Comparison of ENCODE assay signal across 14 mouse cellular contexts in genomic region chr15:83046730-83047129, GRCm38 (mm10).
"Had no signal": no experiment of that assay in that cellular context is flagged by ENCODE, and none has a peak within 500 bp of the region (broad histone marks: within the 10 kb centered on the region; RNA-seq: fewer than 3 reads in every experiment).

No protein-coding gene starts in this region.

- H3K9me3 ChIP-seq: neural tube, embryonic 15.5 days had no signal

- H3K27ac ChIP-seq: neural tube, embryonic 13.5 days; neural tube, embryonic 15.5 days; stomach, embryonic 15.5 days; stomach, postnatal 0 days had no signal

- DNase-seq: retina, postnatal 1 day; right cerebral cortex, adult 18-20 months; right cerebral cortex, postnatal 14 days; right cerebral cortex, postnatal 25 days; right cerebral cortex, postnatal 4 days; spleen, adult 18-20 months; thymus, adult 18-20 months; thymus, adult 2 months; thymus, postnatal 14 days; thymus, postnatal 25 days had no signal

- H3K9ac ChIP-seq: neural tube, embryonic 13.5 days; neural tube, embryonic 15.5 days; stomach, embryonic 15.5 days had no signal

- H3K27me3 ChIP-seq: neural tube, embryonic 13.5 days; neural tube, embryonic 15.5 days; stomach, embryonic 15.5 days had no signal

- H3K4me3 ChIP-seq: neural tube, embryonic 13.5 days; neural tube, embryonic 15.5 days; stomach, embryonic 15.5 days had no signal

- H3K36me3 ChIP-seq: neural tube, embryonic 13.5 days; neural tube, embryonic 15.5 days; stomach, embryonic 15.5 days had no signal
